Mouse (Mus musculus): Measurements from ENCODE around the gene Gtf3a. TPM values are rescaled to one million over a fixed set of nuclear protein-coding genes. Genes with fewer than 3 reads are reported as not detected.

Gene Gtf3a
- polyA plus RNA-seq (2015; fragmentation: Nextera tagmentation; extraction: Ambion mirVana), result 67.9 and 70.4 TPM in 2 replicates

DNA sequence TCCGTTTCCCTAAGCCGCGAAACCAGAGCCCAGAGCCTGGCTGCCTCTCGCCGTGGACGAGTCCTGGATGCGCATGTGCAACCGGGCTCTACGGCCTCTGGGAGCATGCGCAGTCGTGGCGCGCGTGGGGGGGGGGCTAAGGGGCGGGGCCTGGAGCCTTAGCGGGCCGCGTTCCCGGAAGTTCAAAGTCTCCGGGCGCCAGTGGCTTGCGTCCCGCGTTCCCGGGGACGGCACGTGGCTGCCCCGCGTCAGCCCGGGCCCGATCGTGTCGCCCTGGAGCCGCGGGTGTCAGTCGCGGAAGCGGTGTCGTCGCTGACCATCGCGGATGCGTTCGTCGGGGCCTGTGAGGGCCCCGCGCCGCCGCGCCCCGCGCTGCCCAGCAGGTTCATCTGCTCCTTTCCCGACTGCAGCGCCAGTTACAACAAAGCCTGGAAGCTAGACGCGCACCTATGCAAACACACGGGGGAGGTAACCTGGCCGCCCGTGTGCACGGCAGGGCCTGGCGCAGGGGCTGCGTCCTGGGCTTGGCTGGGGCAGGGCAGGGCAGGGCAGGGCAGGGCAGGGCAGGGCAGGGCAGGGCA is at the start of gene Gtf3a:
Gene Gtf3a, plus strand, starts transcription at position 150 of the 581 bp plus-strand sequence.
- Histone ChIP-seq H3K36me3 (ENCODE audit: control insufficient read depth, insufficient read depth, low read length) (peaks cover 9% of the 10 kb centered on the region), H3K9me3 (ENCODE audit: control insufficient read depth, low read length) (no peaks in the 10 kb centered on the region), H3K4me3 (ENCODE audit: low read depth, low read length) (peak within 1 kb of the TSS; percentile 72), H3K4me1 (replicated peaks; ENCODE audit: control insufficient read depth, insufficient read depth) (no peaks in the 10 kb centered on the region), H3K27ac (replicated peaks) (peak within 1 kb of the TSS; percentile 94), H3K4me2 (replicated peaks; ENCODE audit: low read depth) (peak within 1 kb of the TSS; percentile 87), H3K9ac (ENCODE audit: low read length) (peak within 1 kb of the TSS; percentile 89), H3K27me3 (ENCODE audit: control insufficient read depth, insufficient read depth, low read length) (no peaks in the 10 kb centered on the region)
- peak; percentile 8; the same call in 1 of the 2 replicates for TF ChIP-seq CTCF (IDR thresholded peaks at IDR 0.05; ENCODE audit: low read depth)
- TF ChIP-seq EP300 (optimal IDR thresholded peaks at IDR 0.05), result no peak
- WGBS, result under 1% methylated on average over 40 of the region's 62 CpGs
- DNase-seq (ENCODE audit: low spot score) (peak; percentile 97), ATAC-seq (ENCODE audit: low FRiP score, low TSS enrichment) (peak; percentile 98)

- no peak overlapping the region for H3K4me3 ChIP-seq (ENCODE audit: low read depth, low read length)
- DNase-seq (ENCODE audit: low spot score) (no peak), ATAC-seq (ENCODE audit: low FRiP score, low TSS enrichment) (no peak)
- 32% methylated on average over 7 of the region's 7 CpGs for WGBS
- no peaks in the 10 kb centered on the region for H3K9me3 ChIP-seq (ENCODE audit: control insufficient read depth, low read length)
- H3K27ac ChIP-seq (replicated peaks), result no peak overlapping the region
- no peaks in the 10 kb centered on the region for H3K36me3 ChIP-seq (ENCODE audit: control insufficient read depth, insufficient read depth, low read length)
- H3K9ac ChIP-seq (ENCODE audit: low read length), result no peak overlapping the region
- TF ChIP-seq CTCF (IDR thresholded peaks at IDR 0.05; ENCODE audit: low read depth), result no peak
- TF ChIP-seq EP300 (optimal IDR thresholded peaks at IDR 0.05), result no peak
- H3K4me2 ChIP-seq (replicated peaks; ENCODE audit: low read depth), result no peak overlapping the region
- H3K4me1 ChIP-seq (replicated peaks; ENCODE audit: control insufficient read depth, insufficient read depth), result no peaks in the 10 kb centered on the region
- no peaks in the 10 kb centered on the region for H3K27me3 ChIP-seq (ENCODE audit: control insufficient read depth, insufficient read depth, low read length)
Measured at GRCm38 (mm10) chr5:146900331-146900730, 48.1 kb upstream of the Gtf3a start.

- Histone ChIP-seq H3K9me3 (ENCODE audit: control insufficient read depth, low read length) (no peaks in the 10 kb centered on the region), H3K27me3 (ENCODE audit: control insufficient read depth, insufficient read depth, low read length) (no peaks in the 10 kb centered on the region), H3K4me1 (replicated peaks; ENCODE audit: control insufficient read depth, insufficient read depth) (no peaks in the 10 kb centered on the region), H3K4me2 (replicated peaks; ENCODE audit: low read depth) (no peak overlapping the region), H3K4me3 (ENCODE audit: low read depth, low read length) (no peak overlapping the region), H3K9ac (ENCODE audit: low read length) (no peak overlapping the region), H3K27ac (replicated peaks) (no peak overlapping the region), H3K36me3 (ENCODE audit: control insufficient read depth, insufficient read depth, low read length) (no peaks in the 10 kb centered on the region)
- WGBS, result 80% methylated on average over 2 of the region's 2 CpGs
- ATAC-seq (ENCODE audit: low FRiP score, low TSS enrichment) (no peak), DNase-seq (ENCODE audit: low spot score) (no peak)
- TF ChIP-seq CTCF (IDR thresholded peaks at IDR 0.05; ENCODE audit: low read depth) (no peak), EP300 (optimal IDR thresholded peaks at IDR 0.05) (no peak)
Measured at GRCm38 (mm10) chr5:146901501-146901900, 47.0 kb upstream of the Gtf3a start.

DNA sequence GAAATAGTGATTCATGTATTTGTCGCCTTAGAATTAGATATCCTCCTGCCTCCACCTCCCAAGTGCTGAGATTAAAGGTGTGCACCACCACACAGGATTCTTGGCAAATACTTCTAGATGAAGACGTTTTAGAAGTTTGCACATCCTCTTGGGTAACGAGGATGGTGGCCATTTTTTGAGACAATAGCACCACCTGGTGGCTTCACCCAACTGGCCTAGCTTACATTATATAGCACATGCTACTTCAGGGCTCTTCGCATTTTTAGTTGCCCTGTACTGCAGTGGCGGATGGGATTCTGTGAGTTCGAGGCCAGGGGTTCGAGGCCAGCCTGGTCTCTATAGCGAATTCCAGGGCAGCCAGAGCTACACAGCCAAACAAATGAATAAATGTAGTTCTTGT is 44.1 kb upstream of the Gtf3a start:
- DNase-seq (ENCODE audit: low spot score) (peak; percentile 83), ATAC-seq (ENCODE audit: low FRiP score, low TSS enrichment) (peak; percentile 60)
- WGBS, result 23% methylated on average over 8 of the region's 8 CpGs
- Histone ChIP-seq H3K27me3 (ENCODE audit: control insufficient read depth, insufficient read depth, low read length) (no peaks in the 10 kb centered on the region), H3K9me3 (ENCODE audit: control insufficient read depth, low read length) (no peaks in the 10 kb centered on the region), H3K4me3 (ENCODE audit: low read depth, low read length) (no peak overlapping the region), H3K4me1 (replicated peaks; ENCODE audit: control insufficient read depth, insufficient read depth) (no peaks in the 10 kb centered on the region), H3K27ac (replicated peaks) (no peak overlapping the region), H3K9ac (ENCODE audit: low read length) (no peak overlapping the region), H3K36me3 (ENCODE audit: control insufficient read depth, insufficient read depth, low read length) (no peaks in the 10 kb centered on the region), H3K4me2 (replicated peaks; ENCODE audit: low read depth) (no peak overlapping the region)
- TF ChIP-seq CTCF (IDR thresholded peaks at IDR 0.05; ENCODE audit: low read depth) (peak; percentile 91), EP300 (optimal IDR thresholded peaks at IDR 0.05) (no peak)

- H3K36me3 ChIP-seq (ENCODE audit: control insufficient read depth, insufficient read depth, low read length), result no peaks in the 10 kb centered on the region
- peak; percentile 31; the same call in 1 of the 2 replicates for ATAC-seq (ENCODE audit: low FRiP score, low TSS enrichment)
- no peaks in the 10 kb centered on the region for H3K4me1 ChIP-seq (replicated peaks; ENCODE audit: control insufficient read depth, insufficient read depth)
- no peaks in the 10 kb centered on the region for H3K9me3 ChIP-seq (ENCODE audit: control insufficient read depth, low read length)
- H3K27me3 ChIP-seq (ENCODE audit: control insufficient read depth, insufficient read depth, low read length), result no peaks in the 10 kb centered on the region
- H3K27ac ChIP-seq (replicated peaks), result no peak overlapping the region
- WGBS, result 23% methylated on average over 14 of the region's 14 CpGs
- no peak overlapping the region for H3K9ac ChIP-seq (ENCODE audit: low read length)
- TF ChIP-seq CTCF (IDR thresholded peaks at IDR 0.05; ENCODE audit: low read depth), result peak; percentile 98
- no peak for TF ChIP-seq EP300 (optimal IDR thresholded peaks at IDR 0.05)
- no peak overlapping the region for H3K4me2 ChIP-seq (replicated peaks; ENCODE audit: low read depth)
- peak; percentile 83 for DNase-seq (ENCODE audit: low spot score)
- H3K4me3 ChIP-seq (ENCODE audit: low read depth, low read length), result no peak overlapping the region
Measured at GRCm38 (mm10) chr5:146905486-146906172, 42.8 kb upstream of the Gtf3a start.

DNA sequence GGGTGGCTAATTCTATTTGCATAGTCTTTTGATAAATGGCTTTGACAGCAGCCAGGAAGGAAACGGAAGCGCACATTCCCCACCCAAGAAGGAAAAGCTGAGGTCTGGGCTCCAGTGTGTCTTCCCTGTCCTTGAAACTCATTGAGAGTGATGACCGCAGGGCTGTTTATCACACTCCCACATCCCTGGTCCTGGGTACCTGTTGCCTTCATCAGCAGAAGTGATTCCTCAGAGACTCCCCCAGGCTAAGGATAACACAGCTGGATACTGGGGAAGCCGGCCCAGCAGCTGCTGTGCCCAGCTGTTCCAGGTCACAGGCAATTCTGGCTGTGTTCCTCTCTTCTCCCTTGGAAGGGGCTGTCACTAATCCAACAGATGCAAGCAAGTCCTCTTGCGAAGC is 40.9 kb upstream of the Gtf3a start:
- no peak overlapping the region for H3K9ac ChIP-seq (ENCODE audit: low read length)
- no peak overlapping the region for H3K4me3 ChIP-seq (ENCODE audit: low read depth, low read length)
- no peak overlapping the region for H3K4me2 ChIP-seq (replicated peaks; ENCODE audit: low read depth)
- ATAC-seq (ENCODE audit: low FRiP score, low TSS enrichment), result no peak
- TF ChIP-seq CTCF (IDR thresholded peaks at IDR 0.05; ENCODE audit: low read depth) (no peak), EP300 (optimal IDR thresholded peaks at IDR 0.05) (no peak)
- no peaks in the 10 kb centered on the region for H3K36me3 ChIP-seq (ENCODE audit: control insufficient read depth, insufficient read depth, low read length)
- WGBS, result 33% methylated on average over 5 of the region's 5 CpGs
- no peak overlapping the region for H3K27ac ChIP-seq (replicated peaks)
- no peaks in the 10 kb centered on the region for H3K4me1 ChIP-seq (replicated peaks; ENCODE audit: control insufficient read depth, insufficient read depth)
- no peaks in the 10 kb centered on the region for H3K9me3 ChIP-seq (ENCODE audit: control insufficient read depth, low read length)
- no peak for DNase-seq (ENCODE audit: low spot score)
- H3K27me3 ChIP-seq (ENCODE audit: control insufficient read depth, insufficient read depth, low read length), result no peaks in the 10 kb centered on the region

Measured in stomach, postnatal 0 days (tissue).